Mouse (Mus musculus) ES-E14 (cell line): ENCODE measurements at regions not wholly inside any gene's neighbourhood (a gene's known extent, or its start where the extent isn't known, plus 50 kb on each side); places are given as distances from the start of the nearest gene placed in this dataset.

Experiments
- HCFC1 ChIP-seq: IDR thresholded peaks from 2 replicates; pipeline ENCODE4 v1.6.1; 2012; ENCODE audit warnings: low read length, inconsistent platforms, borderline replicate concordance; ENCODE audit not compliant: insufficient read depth
- ZC3H11A ChIP-seq: IDR thresholded peaks from 2 replicates; pipeline ENCODE4 v1.6.1; 2012; ENCODE audit warnings: low read depth, mild to moderate bottlenecking, inconsistent platforms, low read length, borderline replicate concordance

DNA sequence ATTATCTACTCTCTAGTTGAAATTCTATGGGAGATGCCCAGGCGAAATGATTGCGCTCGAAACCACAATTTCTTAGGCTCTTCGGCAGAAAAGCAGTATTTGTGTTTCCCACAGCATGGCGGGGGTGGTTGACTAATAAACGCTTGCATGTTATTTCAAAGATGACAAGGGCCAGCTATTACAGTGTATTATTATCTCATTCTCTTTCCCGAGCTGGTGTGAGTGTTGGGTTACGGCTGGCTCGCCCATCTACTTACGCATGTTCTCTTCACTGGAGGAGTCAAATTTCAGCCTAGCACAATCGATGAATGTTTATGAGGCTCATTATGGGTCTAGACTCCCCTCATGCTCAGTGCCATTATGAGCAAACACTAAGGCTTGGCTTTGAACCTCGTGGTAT, 51.2 kb upstream of the Tmem26 start:
- TF ChIP-seq ZC3H11A (no peak), HCFC1 (no peak)
